Mouse (Mus musculus) cerebellum, postnatal 10 days (tissue): ENCODE measurements around the gene Tbc1d9b.

Experiments
- DNase-seq, 2 experiments: peaks; one replicate each; pipeline ENCODE4 v3.0.0; 2021; ENCODE audit warnings: mixed read lengths in 2 of 2

The Tbc1d9b gene

DNA sequence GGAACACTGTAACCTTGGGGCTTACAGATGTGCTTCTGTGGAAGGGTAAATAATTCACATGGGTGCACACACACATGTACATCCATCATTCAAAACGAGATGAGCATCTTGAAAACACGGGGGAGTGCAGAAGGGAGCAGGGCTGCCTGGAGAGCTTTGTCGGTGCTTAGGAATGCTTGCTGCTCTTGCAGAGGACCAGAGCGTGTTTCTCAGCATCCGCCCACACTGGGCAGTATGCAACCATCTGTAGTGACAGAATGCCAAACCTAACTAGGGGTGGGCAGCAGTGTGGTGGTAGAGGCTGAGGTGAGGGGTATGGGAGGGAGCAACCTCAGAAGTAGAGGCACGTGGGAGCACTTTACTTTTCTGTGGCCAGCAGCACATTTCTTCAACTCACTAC, 45.9 kb downstream of the Tbc1d9b start:
- no peak for DNase-seq

DNA sequence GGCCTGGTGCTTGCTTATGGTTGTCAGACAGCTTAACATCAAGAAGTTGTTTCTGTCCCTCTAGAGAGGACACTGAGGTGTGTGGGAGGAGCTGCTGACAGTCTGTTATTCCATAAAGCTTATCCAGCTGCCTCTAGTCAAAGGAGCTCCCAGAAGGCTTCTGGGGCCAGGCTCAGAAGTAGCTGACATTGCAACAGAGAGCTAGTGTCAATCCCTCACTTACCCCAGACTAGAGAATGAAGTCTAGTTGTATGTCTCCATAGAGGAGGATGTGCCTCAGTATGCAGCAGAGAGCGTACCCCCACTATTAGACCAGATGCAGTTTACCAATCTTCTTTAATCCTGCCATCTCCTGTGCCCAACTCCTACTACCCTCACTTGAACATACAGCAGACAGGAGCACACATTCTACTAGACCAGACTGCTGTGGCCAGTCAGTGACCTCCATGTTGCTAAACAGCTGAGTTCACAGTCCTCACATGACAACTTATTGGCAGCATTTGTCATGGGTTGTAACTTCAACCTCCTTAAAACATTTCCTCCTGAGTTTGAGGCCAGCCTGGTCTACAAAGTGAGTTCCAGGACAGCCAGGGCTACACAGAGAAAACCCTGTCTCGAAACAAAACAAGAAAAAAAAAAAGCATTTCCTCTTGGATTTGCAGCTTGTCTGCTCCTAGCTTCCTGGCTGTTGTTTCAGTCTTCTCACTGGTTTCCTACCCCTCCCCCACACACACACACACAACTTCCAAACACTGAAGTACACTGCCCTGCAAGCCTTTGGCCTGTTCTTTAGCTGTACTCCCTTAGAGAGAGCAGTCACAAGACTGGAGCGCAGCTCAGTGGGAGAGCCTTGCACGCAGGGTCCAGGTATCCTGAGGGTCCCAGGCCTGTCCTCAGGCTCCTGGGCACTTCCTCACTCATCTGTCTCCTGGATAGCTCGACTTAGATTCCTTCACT, 47.6 kb downstream of the Tbc1d9b start:
- DNase-seq = no peak

- no peak for DNase-seq
These were observed 49.5 kb downstream of the Tbc1d9b start for GRCm38 (mm10) chr11:50180478-50181231.

DNA sequence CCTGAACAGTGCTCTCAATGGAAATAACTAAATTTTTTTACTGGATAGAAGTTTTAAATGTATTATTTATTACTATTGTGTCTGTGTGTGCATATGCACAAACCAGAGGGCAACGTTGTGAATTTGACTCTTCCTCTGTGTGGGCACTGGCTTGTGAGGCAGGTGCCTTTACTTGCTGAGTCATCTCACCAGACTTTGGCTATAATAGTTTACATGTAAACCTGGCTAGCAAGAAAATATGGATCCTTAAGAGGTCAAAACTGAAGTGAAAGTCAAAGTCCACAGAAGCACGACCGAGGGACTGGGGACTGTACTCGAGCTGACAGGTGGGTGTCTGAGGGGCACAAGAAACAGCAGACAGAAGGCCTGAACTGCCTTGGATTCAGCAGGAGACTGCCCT, 51.5 kb downstream of the Tbc1d9b start:
- no peak for DNase-seq

DNA sequence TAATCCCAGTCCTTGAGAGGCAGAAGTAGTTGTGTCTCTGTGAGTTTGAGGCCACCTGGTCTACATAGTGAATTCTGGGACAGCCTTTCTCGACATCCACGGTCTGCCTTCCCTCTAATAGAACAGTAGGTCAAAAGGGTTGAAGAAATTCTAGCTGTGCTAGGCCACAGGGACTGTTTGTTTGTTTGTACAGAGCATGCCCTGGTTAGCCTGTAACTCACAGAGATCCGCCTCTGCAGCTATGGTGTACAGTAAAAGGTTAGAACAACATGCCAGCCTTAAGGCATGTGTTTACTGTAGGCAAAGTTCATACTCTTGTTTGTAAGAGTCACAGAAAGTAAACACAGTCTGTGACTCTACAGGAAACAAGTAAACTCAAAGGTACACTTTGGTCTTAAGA, 53.6 kb downstream of the Tbc1d9b start:
- DNase-seq = no peak

- DNase-seq = no peak
These were observed 57.5 kb downstream of the Tbc1d9b start for GRCm38 (mm10) chr11:50188682-50189081.

GRCm38 (mm10) chr11:50190362-50190761, 59.2 kb downstream of the Tbc1d9b start:
- DNase-seq = no peak

DNA sequence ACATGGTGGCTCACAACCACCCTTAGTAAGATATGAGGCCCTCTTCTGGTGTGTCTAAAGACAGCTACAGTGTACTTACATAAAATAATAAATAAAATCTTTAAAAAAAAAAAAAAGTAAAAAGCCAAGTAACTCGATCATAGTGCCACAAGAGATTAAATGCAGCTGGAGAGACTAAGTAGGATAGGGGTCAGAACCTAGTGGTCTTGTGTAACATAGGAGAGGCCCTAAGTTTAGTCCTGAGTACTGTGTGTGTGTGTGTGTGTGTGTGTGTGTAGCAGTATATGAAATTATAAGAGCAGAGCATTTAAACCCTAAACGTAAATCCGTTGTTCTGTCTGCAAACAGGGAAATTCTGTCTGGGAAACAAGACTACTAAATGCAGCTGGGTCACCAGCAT, 61.1 kb downstream of the Tbc1d9b start:
- DNase-seq = no peak

DNA sequence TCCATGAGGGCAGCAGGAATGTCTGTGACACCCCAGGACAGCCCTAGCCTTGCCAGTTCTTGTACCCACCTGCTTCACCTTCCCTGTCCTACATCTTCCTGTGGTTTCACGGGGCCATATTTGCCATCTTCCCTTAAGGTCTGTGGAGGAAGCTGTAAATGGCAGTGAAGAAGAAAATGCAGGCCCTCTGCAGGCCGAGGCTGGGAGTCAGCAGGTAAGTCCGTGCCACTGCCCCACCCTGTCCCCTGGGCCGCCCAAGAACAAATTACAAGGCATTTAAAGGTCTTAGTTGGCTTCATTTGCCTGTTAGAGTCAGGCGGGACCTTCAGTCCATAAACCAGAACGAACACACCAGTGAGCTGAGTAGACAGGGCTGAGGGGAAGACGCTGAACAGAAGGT, 62.9 kb downstream of the Tbc1d9b start:
- DNase-seq = no peak

GRCm38 (mm10) chr11:50194793-50195192, 63.6 kb downstream of the Tbc1d9b start:
- DNase-seq = no peak

DNA sequence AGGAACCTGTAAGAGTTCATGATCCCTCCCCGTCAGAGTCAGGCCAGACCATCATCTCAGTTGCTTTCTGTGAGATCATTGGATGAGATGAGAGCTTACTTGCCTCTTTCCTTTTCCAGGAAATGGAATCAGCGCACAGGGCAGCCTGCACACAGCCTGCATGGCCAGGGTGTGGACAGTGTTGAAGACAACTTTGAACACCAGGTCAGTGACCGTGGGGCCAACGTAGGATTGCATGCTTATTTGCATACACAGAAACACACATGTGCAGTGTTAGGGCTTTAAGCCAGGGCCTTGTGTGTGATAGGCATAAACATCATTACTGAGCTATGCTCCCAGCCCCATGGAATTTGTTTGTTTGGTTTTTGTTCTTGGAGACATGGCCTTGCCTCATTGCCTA, 66.3 kb downstream of the Tbc1d9b start:
- no peak for DNase-seq

GRCm38 (mm10) chr11:50198219-50198846, 67.1 kb downstream of the Tbc1d9b start:
- DNase-seq = no peak

GRCm38 (mm10) chr11:50198916-50199315, 67.7 kb downstream of the Tbc1d9b start:
- DNase-seq = no peak

DNA sequence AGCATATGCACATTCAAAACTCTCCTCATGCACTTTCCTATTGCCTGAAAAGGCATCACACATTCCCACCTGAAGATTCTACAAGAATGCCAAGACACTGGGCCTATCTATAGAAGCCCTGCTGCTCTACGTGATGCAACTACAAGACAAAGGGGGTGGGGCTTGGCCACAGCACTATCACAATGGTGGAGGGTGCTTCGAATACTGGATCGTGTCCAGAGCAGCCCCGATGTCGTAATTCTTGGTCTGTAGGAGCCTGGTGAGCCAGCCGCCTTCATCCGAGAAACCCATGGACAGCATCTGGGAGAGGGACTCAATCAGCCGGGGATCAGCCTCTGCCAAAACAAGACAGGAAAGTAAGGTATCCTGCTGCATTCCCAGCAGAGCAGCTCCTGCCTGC, 69.4 kb downstream of the Tbc1d9b start:
- no peak for DNase-seq

DNA sequence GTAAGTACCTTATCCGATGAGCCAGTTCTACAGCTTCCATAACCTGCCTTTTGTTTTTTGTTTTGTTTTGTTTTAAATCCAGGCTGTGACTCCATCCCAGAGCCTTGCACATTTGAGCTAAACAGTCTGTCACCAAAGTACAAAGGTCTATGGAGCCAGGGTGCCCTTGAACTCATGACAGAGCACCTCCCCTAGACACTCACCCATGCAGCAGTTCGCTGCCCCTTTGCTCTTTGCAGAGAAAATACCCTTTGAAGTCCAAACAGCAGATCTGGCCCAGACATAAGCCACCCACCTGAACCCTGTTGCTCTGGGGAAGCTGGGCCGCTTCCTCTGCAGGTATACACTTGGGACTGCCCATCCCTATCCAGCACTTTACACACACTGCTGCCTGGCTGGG, 70.4 kb downstream of the Tbc1d9b start:
- DNase-seq = no peak

DNA sequence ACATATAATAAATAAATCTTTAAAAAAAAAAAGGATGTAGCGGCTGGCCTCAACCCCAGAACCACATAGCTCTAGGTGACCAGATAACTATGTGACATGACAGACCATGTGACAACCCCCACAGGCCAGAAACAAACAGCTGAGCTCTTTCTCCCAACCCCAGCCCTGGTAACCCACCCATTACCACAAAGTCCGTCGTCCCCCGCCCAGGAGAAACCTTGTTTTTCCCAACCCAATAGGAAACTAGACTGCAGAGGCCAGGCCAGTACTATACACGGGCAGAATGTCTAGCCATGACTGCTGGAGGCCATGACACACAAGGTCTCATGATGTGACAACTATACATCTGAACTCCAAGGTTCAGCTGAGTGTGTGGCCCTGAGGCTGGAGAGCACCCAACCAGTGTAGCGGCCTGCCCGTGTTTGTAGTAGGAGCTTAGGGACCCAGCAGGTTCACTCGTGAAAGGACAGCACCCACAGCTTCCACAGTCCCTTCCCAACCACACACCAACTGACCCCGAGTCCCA, 72.2 kb downstream of the Tbc1d9b start:
- no peak for DNase-seq

DNA sequence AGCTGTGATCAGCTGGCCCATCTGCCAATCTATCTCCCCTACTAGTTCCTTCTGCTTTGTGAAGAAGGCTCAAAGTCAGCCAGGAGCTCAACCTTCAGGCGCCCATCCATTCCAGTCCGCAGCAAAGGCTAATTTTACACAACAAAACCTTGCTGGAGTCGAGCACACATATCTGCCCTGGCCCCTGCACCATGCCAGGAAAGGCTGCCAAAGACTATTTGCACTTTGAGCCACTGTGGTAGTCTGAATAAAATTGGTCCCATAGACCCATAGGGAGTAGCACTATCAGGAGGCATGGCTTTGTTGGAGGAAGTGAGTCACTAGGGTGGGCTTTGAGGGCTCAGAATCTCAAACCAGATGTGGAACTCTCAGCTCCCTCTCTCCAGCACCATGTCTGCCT, 74.2 kb downstream of the Tbc1d9b start:
- DNase-seq = peak in 1 of 2 experiments; percentile 10

DNA sequence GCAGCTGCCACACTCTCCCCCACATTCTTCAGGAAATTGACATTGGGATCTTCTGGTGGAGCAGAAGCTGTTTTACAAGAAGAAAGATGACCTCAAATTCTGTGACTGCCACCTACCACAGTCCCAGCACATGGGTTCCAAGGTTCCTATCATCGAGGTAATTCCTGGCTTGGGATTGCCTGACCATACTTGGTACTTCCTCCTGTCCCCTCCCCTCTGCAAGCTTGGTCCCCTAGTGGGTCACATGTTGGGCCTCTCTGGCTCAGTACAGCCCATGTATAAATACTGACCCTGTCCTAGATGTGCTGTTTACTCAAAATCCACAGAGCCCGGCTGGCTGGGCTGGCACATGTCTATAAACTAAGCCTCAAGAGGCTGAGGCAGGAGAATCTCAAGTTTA, 74.8 kb downstream of the Tbc1d9b start:
- DNase-seq = no peak

DNA sequence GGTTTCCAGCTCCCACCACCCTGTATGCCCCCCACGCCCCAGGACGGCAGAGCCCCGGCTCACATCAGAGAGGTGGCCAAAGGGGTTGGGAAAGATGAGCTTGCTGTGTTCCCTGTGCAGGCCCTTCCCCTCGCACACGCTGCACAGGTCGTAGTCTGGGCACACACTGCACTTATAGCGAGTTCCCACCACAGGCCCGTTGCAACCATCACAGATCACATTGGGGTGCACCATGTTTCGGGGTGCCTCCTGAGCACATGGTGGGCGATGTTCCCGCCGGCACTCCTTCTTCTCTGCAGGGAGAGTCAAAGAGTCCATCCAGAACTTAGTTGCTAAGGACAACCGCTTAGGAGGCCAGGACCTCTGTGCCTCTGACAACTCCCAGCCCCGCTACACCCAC, 76.1 kb downstream of the Tbc1d9b start:
- DNase-seq = no peak

DNA sequence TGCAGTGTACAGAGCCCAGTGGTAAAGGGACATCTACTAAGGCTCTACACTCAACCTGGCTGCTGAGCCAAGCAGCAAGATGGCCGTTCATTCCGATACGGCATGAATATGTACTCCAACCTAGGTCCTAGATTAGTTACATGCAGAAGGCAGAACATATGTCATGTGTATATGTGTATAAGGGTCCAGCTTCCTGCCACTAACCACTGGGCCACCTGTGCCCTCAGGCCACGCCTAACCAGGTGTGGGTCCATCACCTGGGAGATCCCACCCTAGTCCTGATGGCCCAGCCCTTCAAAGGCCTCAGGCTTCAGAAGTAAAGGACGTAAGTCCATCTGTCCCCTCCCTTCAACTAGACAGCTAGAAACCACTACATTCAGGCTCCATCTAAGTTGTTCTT, 76.8 kb downstream of the Tbc1d9b start:
- DNase-seq = no peak

GRCm38 (mm10) chr11:50210101-50210504, 78.9 kb downstream of the Tbc1d9b start:
- peak; percentile 99 for DNase-seq

GRCm38 (mm10) chr11:50210505-50211151, 79.4 kb downstream of the Tbc1d9b start, which contains the start of the genes Sqstm1 and Mgat4b:
Gene Sqstm1 (minus strand): TSS chr11:50210827.
Gene Mgat4b (plus strand): TSS chr11:50210890.
- peak; percentile 85 to 90 for DNase-seq
